Mouse (Mus musculus): ENCODE measurements at regions not wholly inside any gene's neighbourhood (a gene's known extent, or its start where the extent isn't known, plus 50 kb on each side); places are given as distances from the start of the nearest gene placed in this dataset.

DNA sequence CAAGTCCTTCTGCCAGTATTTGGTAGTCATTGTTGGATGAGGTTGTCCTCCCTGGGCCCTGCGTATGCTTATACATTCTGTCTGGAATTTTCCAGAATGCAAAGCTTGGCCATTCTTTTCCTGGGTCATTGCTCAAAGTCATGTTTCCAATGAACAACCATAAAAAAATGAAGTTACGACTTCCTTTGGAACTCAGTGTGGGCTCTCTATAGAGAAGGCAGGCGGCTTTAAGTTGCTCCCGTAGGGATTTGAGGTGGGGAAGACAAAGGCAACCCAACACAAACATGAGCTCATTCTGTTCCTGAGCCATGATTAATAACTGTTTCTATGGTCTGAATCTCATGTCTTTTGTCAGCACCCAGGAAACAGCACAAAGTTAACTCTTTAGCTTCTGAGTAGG, 204.3 kb downstream of the Hhipl2 start:
- DNase-seq (ENCODE audit: low spot score in 2 of 2) = no peak

DNA sequence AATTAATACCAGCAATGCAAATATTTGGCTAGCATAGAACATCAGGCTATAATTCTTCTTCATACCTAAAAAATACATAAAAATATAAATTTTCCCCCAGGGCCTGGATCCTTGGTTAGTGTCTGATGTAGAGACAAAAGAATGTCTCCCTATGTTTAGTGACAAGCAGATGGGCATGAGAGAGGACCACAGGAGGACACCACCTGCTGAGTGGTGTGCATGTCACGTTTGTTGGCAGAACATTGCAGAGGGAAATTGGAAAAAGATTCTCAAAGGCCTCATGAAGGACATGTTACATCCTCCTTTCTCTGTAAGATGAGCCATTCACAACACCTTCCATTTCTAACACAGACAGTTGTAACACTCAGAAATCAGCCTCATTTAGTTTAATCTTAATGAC, 206.3 kb downstream of the Hhipl2 start:
- no peak for DNase-seq (ENCODE audit: low spot score in 2 of 2)

DNA sequence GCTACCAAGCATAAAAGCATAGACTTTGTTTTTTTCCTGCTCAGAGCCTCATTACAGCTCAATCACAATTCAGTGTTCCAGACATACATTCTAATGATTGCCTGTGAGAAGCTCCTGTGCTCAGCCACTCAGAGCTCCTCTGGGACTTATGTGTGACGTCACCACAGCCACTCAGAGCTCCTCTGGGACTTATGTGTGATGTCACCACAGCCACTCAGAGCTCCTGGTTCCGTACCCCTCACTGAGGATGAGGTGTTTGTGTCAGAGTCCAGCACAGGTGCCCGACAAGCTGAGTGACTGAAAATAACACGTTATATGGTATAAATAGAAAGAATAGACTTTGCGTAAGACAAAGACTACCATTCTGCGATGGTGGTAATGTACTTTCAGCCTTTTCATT, 215.8 kb downstream of the Hhipl2 start:
- DNase-seq (ENCODE audit: low spot score in 2 of 2) = no peak

GRCm38 (mm10) chr1:183634836-183635235, 216.8 kb downstream of the Hhipl2 start:
- no peak for DNase-seq (ENCODE audit: low spot score in 2 of 2)

DNA sequence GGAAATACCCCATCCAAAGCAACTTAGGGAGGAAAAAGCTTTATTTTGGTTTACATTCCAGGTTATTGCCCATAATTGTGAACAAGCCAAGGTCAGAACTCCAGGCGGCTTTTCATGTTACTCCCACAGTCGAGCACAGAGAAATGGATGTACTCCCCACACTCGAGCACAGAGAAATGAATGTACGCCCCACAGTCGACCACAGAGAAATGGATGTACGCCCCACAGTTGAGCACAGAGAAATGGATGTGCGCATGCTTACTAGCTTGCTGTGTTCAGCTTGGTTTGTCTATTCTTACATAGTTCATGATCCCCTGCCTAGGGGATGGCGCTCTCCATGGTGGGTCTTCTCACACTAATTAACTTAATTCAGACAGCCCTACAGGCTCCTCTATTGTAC, 219.2 kb downstream of the Hhipl2 start:
- DNase-seq (ENCODE audit: low spot score in 2 of 2) = no peak

DNA sequence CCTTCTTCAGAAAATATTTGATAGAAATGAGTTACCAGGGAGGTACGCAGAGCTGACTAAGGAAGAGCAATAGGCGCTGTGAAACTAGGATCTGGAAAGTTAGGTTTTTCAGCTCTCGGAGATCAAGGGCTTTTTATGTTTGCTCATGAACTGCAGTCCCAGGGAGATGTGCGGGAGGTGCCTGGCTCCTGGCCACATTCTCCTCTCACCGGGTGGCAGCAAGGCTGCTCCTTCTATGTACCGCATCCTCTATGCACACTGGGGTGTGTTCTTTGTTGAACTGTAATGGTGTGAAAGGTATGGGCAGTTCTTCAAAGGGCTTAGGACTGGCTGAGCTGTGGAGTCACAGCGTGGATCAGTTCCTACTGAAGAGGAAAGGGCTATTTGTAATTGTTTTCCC, 221.3 kb downstream of the Hhipl2 start:
- DNase-seq (ENCODE audit: low spot score in 2 of 2) = no peak

- no peak for DNase-seq (ENCODE audit: low spot score in 2 of 2)
These were observed 222.6 kb downstream of the Hhipl2 start for GRCm38 (mm10) chr1:183640568-183640967.

- no peak for DNase-seq (ENCODE audit: low spot score in 2 of 2)
These were observed 226.0 kb downstream of the Hhipl2 start for GRCm38 (mm10) chr1:183644001-183644400.

- DNase-seq (ENCODE audit: low spot score in 2 of 2) = no peak
These were observed 235.9 kb downstream of the Hhipl2 start for GRCm38 (mm10) chr1:183653878-183654277.

DNA sequence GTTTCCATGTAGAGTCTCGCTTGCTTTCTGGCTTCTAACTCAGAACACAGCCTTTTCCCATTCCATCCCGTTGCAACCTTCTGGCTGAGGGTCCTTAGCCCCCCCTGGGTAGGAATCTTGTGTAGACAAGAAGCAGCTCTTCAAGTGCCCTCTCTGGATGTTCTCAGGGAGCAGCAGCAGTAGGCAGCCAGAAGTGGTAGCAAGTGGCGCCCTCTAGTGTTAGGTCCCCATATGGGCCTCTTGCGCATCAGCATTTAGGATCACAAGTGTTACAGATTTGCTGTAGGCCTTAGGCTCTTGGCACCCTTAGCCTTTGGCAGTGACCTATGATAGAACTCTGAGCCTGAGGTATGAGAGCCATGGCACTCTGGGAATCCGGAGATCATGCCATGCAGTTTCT, 239.0 kb downstream of the Hhipl2 start:
- DNase-seq (ENCODE audit: low spot score in 2 of 2) = peak in 1 of 2 experiments; percentile 35

DNA sequence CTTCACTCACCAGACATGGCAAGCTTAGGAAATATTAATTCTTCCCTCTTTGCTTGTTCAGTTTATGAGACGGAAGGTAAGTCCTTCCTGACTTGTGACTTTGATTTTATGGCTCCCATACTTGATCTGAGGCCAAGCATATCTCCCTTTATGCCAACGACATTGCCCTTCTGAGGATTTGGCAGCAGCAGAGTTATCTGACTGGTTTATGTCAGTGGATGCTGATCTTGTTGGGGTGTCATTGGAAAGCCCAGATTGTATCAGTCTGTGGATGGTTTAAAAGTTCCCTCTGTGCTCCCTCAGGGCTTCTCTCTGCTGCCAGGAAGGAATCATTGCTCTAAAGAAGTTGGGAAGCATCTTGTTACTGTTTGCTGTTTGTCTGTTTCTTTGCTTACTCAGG, 242.5 kb downstream of the Hhipl2 start:
- no peak for DNase-seq (ENCODE audit: low spot score in 2 of 2)

- DNase-seq (ENCODE audit: low spot score in 2 of 2) = no peak
These were observed 244.5 kb downstream of the Hhipl2 start for GRCm38 (mm10) chr1:183662369-183663043.

- DNase-seq (ENCODE audit: low spot score in 2 of 2) = no peak
These were observed 251.3 kb downstream of the Hhipl2 start for GRCm38 (mm10) chr1:183669271-183669670.

- DNase-seq (ENCODE audit: low spot score in 2 of 2) = peak; percentile 44 to 49
These were observed 251.7 kb downstream of the Hhipl2 start for GRCm38 (mm10) chr1:183669674-183670073.

- no peak for DNase-seq (ENCODE audit: low spot score in 2 of 2)
These were observed 252.5 kb downstream of the Hhipl2 start for GRCm38 (mm10) chr1:183670542-183670941.

- no peak for DNase-seq (ENCODE audit: low spot score in 2 of 2)
These were observed 253.5 kb downstream of the Hhipl2 start for GRCm38 (mm10) chr1:183671541-183671940.

DNA sequence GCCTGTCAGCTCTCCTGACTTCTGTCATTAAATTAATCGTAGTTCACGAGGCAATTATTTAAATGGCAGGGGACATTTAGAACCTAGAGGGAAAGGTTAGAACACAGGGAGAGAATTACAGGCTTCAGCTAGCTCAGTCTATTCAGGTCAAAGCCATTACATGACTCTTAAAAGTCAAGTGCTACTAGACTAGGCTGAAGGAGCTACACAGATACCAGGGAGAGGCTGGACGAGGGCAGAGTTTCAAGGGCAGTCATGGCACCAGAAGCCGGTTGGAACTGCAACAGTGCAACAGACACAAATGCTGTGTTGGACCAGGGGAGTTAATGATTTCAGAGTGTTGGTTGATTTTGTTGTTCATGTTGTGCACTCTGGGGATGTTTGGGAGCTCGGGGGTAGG, 254.5 kb downstream of the Hhipl2 start:
- no peak for DNase-seq (ENCODE audit: low spot score in 2 of 2)

DNA sequence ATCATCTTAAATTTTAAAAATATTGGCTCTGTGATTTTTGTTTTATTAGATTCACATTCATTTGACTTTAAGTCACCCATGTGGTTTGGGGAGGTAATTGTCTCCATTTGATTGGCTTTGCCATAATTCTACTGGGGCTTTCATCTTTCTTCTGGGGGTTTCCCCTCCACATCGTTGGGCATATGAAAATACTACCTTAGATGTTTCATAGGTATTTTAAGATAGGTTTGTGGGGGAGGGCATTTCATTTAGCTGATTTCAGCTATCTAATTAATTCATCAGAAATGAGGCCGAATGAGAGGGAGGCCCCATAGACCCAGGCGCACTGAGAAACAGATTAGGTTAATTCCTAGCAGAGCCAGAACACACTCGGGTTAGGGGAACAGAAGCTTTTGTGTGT, 259.6 kb downstream of the Hhipl2 start:
- no peak for DNase-seq (ENCODE audit: low spot score in 2 of 2)

DNA sequence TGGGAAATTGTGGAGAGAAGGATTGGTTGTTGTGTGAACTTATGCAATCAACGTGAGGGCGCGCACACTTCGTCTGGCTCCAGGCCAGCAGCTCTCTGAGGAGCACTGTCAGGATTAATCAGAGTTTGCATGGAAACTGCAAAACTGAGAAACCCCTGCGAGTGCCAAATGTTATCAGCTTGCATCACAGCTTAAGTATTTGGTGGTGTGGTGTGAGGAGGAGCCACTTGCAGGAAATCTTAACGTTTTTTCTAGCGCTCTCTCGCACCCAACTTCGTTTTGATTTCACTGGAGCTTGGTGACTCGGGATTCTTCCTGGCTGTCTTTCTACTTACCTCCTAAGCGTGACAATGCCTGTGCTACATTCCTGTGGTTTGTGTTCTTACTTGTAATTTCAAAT, 261.9 kb downstream of the Hhipl2 start:
- peak; percentile 50 to 54 for DNase-seq (ENCODE audit: low spot score in 2 of 2)

DNA sequence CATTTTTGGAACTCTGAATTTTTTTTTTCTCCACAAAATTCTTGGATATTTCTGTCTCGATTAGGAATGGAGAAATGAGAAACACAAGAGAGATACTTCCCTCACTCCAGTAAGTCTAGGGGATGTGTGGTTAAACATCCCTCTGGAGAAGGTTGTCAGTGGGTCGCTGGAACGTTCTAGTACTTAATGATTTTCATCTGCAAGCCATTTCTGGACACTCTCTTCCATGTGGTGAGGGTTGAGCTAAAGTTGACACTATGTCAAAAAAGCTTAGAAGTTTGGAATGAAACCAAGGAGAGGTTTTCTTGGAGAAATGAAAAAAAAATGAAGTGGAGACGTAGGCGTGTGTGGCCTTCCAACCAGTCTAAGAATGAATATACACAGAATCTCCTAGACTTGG, 268.0 kb downstream of the Hhipl2 start:
- DNase-seq (ENCODE audit: low spot score in 2 of 2) = no peak

- no peak for DNase-seq (ENCODE audit: low spot score in 2 of 2)
These were observed 274.7 kb downstream of the Hhipl2 start for GRCm38 (mm10) chr1:183692756-183693155.

DNA sequence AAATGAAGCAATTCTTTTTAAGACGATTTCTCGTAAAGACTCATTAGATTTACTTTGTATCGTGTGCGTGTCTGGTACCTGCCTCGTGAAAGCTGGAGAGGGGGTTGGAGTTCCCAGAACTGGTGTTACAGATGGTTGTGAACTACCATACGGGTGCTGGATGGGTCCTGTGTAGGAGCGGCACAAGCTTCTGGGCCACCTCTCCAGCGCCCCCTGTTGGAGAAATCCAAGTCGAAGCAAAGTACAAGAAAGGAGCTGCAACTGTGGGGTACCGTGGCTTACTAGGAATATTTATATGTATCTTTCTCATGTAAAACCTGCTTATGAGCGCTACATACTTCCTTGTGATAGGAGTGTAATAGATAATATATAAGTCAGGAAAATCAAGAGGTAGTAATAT, 281.3 kb downstream of the Hhipl2 start:
- no peak for DNase-seq (ENCODE audit: low spot score in 2 of 2)

DNA sequence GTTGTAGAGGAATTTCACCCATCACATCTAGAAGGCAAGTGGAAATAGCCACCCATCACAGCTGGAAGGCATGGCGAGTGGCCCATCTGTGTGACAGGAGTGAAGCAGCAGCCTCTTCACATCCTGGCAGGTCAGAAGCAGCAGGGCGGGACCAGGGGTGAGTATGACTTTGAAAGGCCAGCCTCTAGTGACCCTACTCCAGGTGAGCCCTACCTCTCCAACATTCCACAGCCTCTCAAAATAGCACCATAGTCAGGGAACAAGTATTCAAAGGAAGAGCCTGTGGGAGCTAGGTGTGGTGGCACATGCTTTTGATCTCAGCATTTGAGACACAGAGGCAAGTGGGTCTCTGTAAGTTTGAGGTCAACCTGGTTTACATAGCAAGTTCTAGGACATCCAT, 284.9 kb downstream of the Hhipl2 start:
- DNase-seq (ENCODE audit: low spot score in 2 of 2) = no peak

DNA sequence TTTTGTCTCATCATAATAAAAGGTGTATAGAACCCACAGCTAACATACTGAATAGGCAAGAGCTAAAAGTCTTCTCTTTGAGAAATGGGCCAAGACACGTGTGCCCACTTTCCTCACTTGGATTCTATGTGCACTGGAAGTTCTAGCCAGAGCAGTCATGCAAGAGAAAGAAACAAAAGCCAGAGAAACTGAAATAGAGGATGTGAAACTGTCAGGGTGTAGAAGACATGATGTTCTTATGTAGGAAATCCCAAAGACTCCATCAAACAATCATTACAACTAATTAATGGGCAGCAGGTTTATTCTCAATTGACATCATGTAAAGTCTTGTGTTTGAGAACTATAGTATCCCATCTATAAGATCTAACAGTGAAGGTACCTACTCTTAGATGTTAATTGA, 294.9 kb downstream of the Hhipl2 start:
- no peak for DNase-seq (ENCODE audit: low spot score in 2 of 2)

Data from right cerebral cortex, postnatal 10 days (tissue).